Mouse (Mus musculus) heart, embryonic 10.5 days (tissue): ENCODE data around the gene Creb3. TPM values are rescaled to one million over a fixed set of nuclear protein-coding genes. Genes with fewer than 3 reads are reported as not detected.
A peak's percentile ranks its signal among the peaks of the same experiment; 100 is the strongest.

Experiments
- DNase-seq: peaks from one replicate; pipeline ENCODE4 v3.0.0-alpha.2; 2017; ENCODE audit warnings: low spot score
- H3K27ac ChIP-seq: fragments of 300-500 bp; sonication (generic); 2 replicates; pipeline ENCODE4 v1.5.1; 2016; ENCODE audit warnings: mild to moderate bottlenecking
- H3K27me3 ChIP-seq: fragments of 300-500 bp; sonication (generic); 2 replicates; pipeline ENCODE4 v1.6.1; 2016; ENCODE audit warnings: mild to moderate bottlenecking; ENCODE audit not compliant: poor library complexity, insufficient read depth, severe bottlenecking
- H3K36me3 ChIP-seq: fragments of 300-500 bp; sonication (generic); 2 replicates; pipeline ENCODE4 v1.6.1; 2016; ENCODE audit warnings: mild to moderate bottlenecking, moderate library complexity
- H3K4me1 ChIP-seq: fragments of 300-500 bp; sonication (generic); 2 replicates; pipeline ENCODE4 v1.6.1; 2016; ENCODE audit warnings: mild to moderate bottlenecking
- H3K4me3 ChIP-seq: fragments of 300-500 bp; sonication (generic); 2 replicates; pipeline ENCODE4 v1.5.1; 2016; ENCODE audit warnings: mild to moderate bottlenecking, moderate library complexity
- H3K9me3 ChIP-seq: fragments of 300-500 bp; sonication (generic); 2 replicates; pipeline ENCODE4 v1.6.1; 2016; ENCODE audit warnings: mild to moderate bottlenecking, moderate library complexity
- WGBS: fragments of 180-500 bp; shearing (Covaris S2); methylation state at CpG from one replicate; pipeline ENCODE4 v1.1.7; 2016; 5-methylcytosine and 5-hydroxymethylcytosine counted together
- polyA plus RNA-seq: library from polyadenylated mRNA; unstranded; fragments of >200 nt; fragmentation: Nextera tagmentation; extraction: Ambion mirVana; gene quantifications from 2 replicates; pipeline ENCODE4 v1.2.1, GENCODE M21; 2016

Creb3 gene
- polyA plus RNA-seq, 1 experiment from 2014 or later, result 68.8 TPM

GRCm38 (mm10) chr4:43559519-43560242, 2.5 kb upstream of the Creb3 start:
- H3K4me1 ChIP-seq, result peaks cover 56% of the 10 kb centered on the region
- H3K4me3 ChIP-seq, result peak overlapping the region; percentile 94
- no peaks in the 10 kb centered on the region for H3K27me3 ChIP-seq
- H3K9me3 ChIP-seq, result no peaks in the 10 kb centered on the region
- no peak for DNase-seq
- peaks cover 38% of the 10 kb centered on the region for H3K36me3 ChIP-seq
- H3K27ac ChIP-seq, result peak overlapping the region; percentile 99
- 58% methylated on average over 13 of the region's 13 CpGs for WGBS

- Histone ChIP-seq H3K36me3 (peaks cover 38% of the 10 kb centered on the region), H3K9me3 (no peaks in the 10 kb centered on the region), H3K27me3 (no peaks in the 10 kb centered on the region), H3K4me1 (peaks cover 56% of the 10 kb centered on the region), H3K27ac (peak overlapping the region; percentile 99), H3K4me3 (peak overlapping the region; percentile 94)
- WGBS, result 15% methylated on average over 6 of the region's 6 CpGs
- DNase-seq, result peak; percentile 87
Observed at GRCm38 (mm10) chr4:43560243-43560611, 1.9 kb upstream of the Creb3 start.

GRCm38 (mm10) chr4:43560976-43561375, 1.2 kb upstream of the Creb3 start:
- Histone ChIP-seq H3K4me1 (peaks cover 56% of the 10 kb centered on the region), H3K36me3 (peaks cover 38% of the 10 kb centered on the region), H3K9me3 (no peaks in the 10 kb centered on the region), H3K27ac (peak overlapping the region; percentile 99), H3K4me3 (peak overlapping the region; percentile 94), H3K27me3 (no peaks in the 10 kb centered on the region)
- no peak for DNase-seq
- 15% methylated on average over 2 of the region's 2 CpGs for whole genome bisulfite sequencing

- 3% methylated on average over 16 of the region's 16 CpGs for WGBS
- Histone ChIP-seq H3K27ac (peak overlapping the region; percentile 99), H3K9me3 (no peaks in the 10 kb centered on the region), H3K4me3 (peak overlapping the region; percentile 94), H3K4me1 (peaks cover 56% of the 10 kb centered on the region), H3K36me3 (peaks cover 38% of the 10 kb centered on the region), H3K27me3 (no peaks in the 10 kb centered on the region)
- no peak for DNase-seq
Observed at GRCm38 (mm10) chr4:43561436-43561996, 616 bp upstream of the Creb3 start.

- H3K4me3 ChIP-seq, result peak overlapping the region; percentile 94
- H3K36me3 ChIP-seq, result peaks cover 42% of the 10 kb centered on the region
- no peaks in the 10 kb centered on the region for H3K27me3 ChIP-seq
- H3K4me1 ChIP-seq, result peaks cover 45% of the 10 kb centered on the region
- no peak for DNase-seq
- peak overlapping the region; percentile 99 for H3K27ac ChIP-seq
- WGBS, result 3% methylated on average over 22 of the region's 22 CpGs
- H3K9me3 ChIP-seq, result no peaks in the 10 kb centered on the region
Observed at GRCm38 (mm10) chr4:43562769-43563600, 853 bp downstream of the Creb3 start.

GRCm38 (mm10) chr4:43563601-43563875, 1.4 kb downstream of the Creb3 start:
- no peaks in the 10 kb centered on the region for H3K9me3 ChIP-seq
- 62% methylated on average over 4 of the region's 4 CpGs for WGBS
- H3K27ac ChIP-seq, result no peak overlapping the region
- H3K4me1 ChIP-seq, result peaks cover 40% of the 10 kb centered on the region
- H3K27me3 ChIP-seq, result no peaks in the 10 kb centered on the region
- peaks cover 47% of the 10 kb centered on the region for H3K36me3 ChIP-seq
- DNase-seq, result no peak
- H3K4me3 ChIP-seq, result peak overlapping the region; percentile 94

GRCm38 (mm10) chr4:43564231-43564630, 2.1 kb downstream of the Creb3 start:
- Histone ChIP-seq H3K9me3 (no peaks in the 10 kb centered on the region), H3K36me3 (peaks cover 54% of the 10 kb centered on the region), H3K27ac (0 out of 2 replicates have a peak overlapping the region, but pooled peaks have one; percentile 23), H3K27me3 (no peaks in the 10 kb centered on the region), H3K4me3 (no peak overlapping the region; the same call in 1 of the 2 replicates), H3K4me1 (peaks cover 33% of the 10 kb centered on the region)
- 34% methylated on average over 2 of the region's 2 CpGs for WGBS
- no peak for DNase-seq

GRCm38 (mm10) chr4:43567140-43567539, 5.0 kb downstream of the Creb3 start:
- 94% methylated on average over 9 of the region's 9 CpGs for WGBS
- Histone ChIP-seq H3K36me3 (peaks cover 76% of the 10 kb centered on the region), H3K4me1 (peaks cover 14% of the 10 kb centered on the region), H3K27me3 (no peaks in the 10 kb centered on the region), H3K9me3 (no peaks in the 10 kb centered on the region), H3K27ac (no peak overlapping the region), H3K4me3 (no peak overlapping the region)
- no peak for DNase-seq

GRCm38 (mm10) chr4:43571395-43572045, 9.4 kb downstream of the Creb3 start:
- WGBS, result 77% methylated on average over 6 of the region's 6 CpGs
- Histone ChIP-seq H3K9me3 (no peaks in the 10 kb centered on the region), H3K36me3 (peaks cover 89% of the 10 kb centered on the region), H3K4me1 (peaks cover 9% of the 10 kb centered on the region), H3K27me3 (no peaks in the 10 kb centered on the region), H3K4me3 (no peak overlapping the region), H3K27ac (no peak overlapping the region)
- DNase-seq, result no peak

GRCm38 (mm10) chr4:43573561-43573960, 11.4 kb downstream of the Creb3 start:
- H3K4me3 ChIP-seq, result no peak overlapping the region
- no peaks in the 10 kb centered on the region for H3K9me3 ChIP-seq
- 86% methylated on average over 4 of the region's 4 CpGs for WGBS
- no peak overlapping the region for H3K27ac ChIP-seq
- DNase-seq, result no peak
- H3K4me1 ChIP-seq, result peaks cover 24% of the 10 kb centered on the region
- H3K36me3 ChIP-seq, result peaks cover 72% of the 10 kb centered on the region
- no peaks in the 10 kb centered on the region for H3K27me3 ChIP-seq

- Histone ChIP-seq H3K4me1 (peaks cover 36% of the 10 kb centered on the region), H3K27ac (no peak overlapping the region), H3K9me3 (no peaks in the 10 kb centered on the region), H3K4me3 (no peak overlapping the region), H3K27me3 (no peaks in the 10 kb centered on the region), H3K36me3 (peaks cover 58% of the 10 kb centered on the region)
- no peak for DNase-seq
- 79% methylated on average over 2 of the region's 2 CpGs for WGBS
Observed at GRCm38 (mm10) chr4:43575356-43575755, 13.2 kb downstream of the Creb3 start.

- Histone ChIP-seq H3K9me3 (no peaks in the 10 kb centered on the region), H3K4me1 (peaks cover 37% of the 10 kb centered on the region), H3K27ac (peak overlapping the region; percentile 97), H3K27me3 (no peaks in the 10 kb centered on the region), H3K4me3 (peak overlapping the region; percentile 92), H3K36me3 (peaks cover 58% of the 10 kb centered on the region)
- 37% methylated on average over 8 of the region's 8 CpGs for WGBS
- DNase-seq, result no peak
Observed at GRCm38 (mm10) chr4:43577237-43577881, 15.2 kb downstream of the Creb3 start.
